Mouse (Mus musculus): ENCODE measurements around the gene Pcid2. TPM values are rescaled to one million over a fixed set of nuclear protein-coding genes. Genes with fewer than 3 reads are reported as not detected.

Gene Pcid2
- polyA plus RNA-seq, 1 experiment from 2014 or later: 36.1 TPM

GRCm38 (mm10) chr8:13073255-13073654, 32.0 kb downstream of the Pcid2 start:
- no peaks in the 10 kb centered on the region for H3K9me3 ChIP-seq (ENCODE audit: control insufficient read depth, low read depth, low read length)
- H3K4me3 ChIP-seq (ENCODE audit: low read depth, low read length): no peak overlapping the region
- ATAC-seq (ENCODE audit: insufficient number of reproducible peaks, insufficient read depth, low FRiP score, low read depth): peak; percentile 37; the same call in 1 of the 2 replicates
- H3K9ac ChIP-seq (replicated peaks; ENCODE audit: low read depth, low read length): no peak overlapping the region
- no peaks in the 10 kb centered on the region for H3K27me3 ChIP-seq (ENCODE audit: control insufficient read depth, insufficient read depth, low read length)
- no peak overlapping the region for H3K4me2 ChIP-seq (replicated peaks; ENCODE audit: low read depth, low read length)
- WGBS: 82% methylated on average over 11 of the region's 11 CpGs
- H3K36me3 ChIP-seq (ENCODE audit: control insufficient read depth, insufficient read depth, low read length): peaks cover 32% of the 10 kb centered on the region; the same call in 1 of the 2 replicates
- no peaks in the 10 kb centered on the region for H3K4me1 ChIP-seq (ENCODE audit: control insufficient read depth, insufficient read depth, low read length)
- no peak overlapping the region for H3K27ac ChIP-seq (ENCODE audit: low read length)

GRCm38 (mm10) chr8:13063112-13063511, 42.1 kb downstream of the Pcid2 start:
- Histone ChIP-seq H3K4me2 (replicated peaks; ENCODE audit: low read depth, low read length) (no peak overlapping the region), H3K9me3 (ENCODE audit: control insufficient read depth, low read depth, low read length) (no peaks in the 10 kb centered on the region), H3K27ac (ENCODE audit: low read length) (no peak overlapping the region), H3K36me3 (ENCODE audit: control insufficient read depth, insufficient read depth, low read length) (no peaks in the 10 kb centered on the region), H3K27me3 (ENCODE audit: control insufficient read depth, insufficient read depth, low read length) (no peaks in the 10 kb centered on the region), H3K4me3 (ENCODE audit: low read depth, low read length) (no peak overlapping the region), H3K9ac (replicated peaks; ENCODE audit: low read depth, low read length) (no peak overlapping the region), H3K4me1 (ENCODE audit: control insufficient read depth, insufficient read depth, low read length) (no peaks in the 10 kb centered on the region)
- WGBS: 65% methylated on average over 16 of the region's 16 CpGs
- ATAC-seq (ENCODE audit: insufficient number of reproducible peaks, insufficient read depth, low FRiP score, low read depth): no peak

DNA sequence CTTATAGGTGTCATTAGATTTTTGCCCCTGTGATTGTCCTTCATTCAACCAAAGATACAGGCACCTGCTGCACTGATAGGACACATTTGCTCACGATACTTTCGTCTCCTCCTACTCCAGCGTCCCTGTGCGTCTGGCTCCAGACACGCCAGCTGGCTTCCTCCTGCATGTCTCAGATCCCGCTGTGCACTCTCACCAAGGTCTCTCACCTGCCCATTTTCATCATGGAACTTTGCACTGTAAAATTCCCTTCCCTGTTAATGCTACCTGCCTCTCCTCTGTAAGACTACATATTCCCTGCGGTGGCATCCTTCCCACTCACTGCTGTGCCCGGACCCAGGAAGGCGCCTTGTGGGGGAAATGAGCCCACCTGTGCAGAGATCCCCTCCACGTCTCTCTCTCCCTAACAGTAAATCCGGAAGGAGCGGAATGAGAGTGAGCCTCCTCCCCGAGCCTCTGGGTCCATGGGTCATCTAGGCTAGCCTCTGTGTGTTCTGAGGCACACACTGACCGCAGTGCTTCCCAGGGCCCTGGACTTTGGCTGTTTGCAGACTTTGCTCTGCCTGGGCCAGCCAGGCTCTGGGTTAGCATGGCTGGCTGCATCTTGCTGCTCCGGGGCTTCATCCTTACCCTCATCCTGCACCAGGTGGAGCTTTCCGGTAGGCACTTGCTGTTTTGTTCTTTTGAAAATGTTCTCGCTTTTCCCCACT, 44.7 kb downstream of the Pcid2 start, which contains the start of gene Proz:
TSS of gene Proz (plus strand) at position 474 of the 710 bp plus-strand sequence.
- H3K9ac ChIP-seq (replicated peaks; ENCODE audit: low read depth, low read length): no peak within 1 kb of the TSS
- no peak within 1 kb of the TSS for H3K27ac ChIP-seq (ENCODE audit: low read length)
- no peaks in the 10 kb centered on the region for H3K27me3 ChIP-seq (ENCODE audit: control insufficient read depth, insufficient read depth, low read length)
- H3K36me3 ChIP-seq (ENCODE audit: control insufficient read depth, insufficient read depth, low read length): no peaks in the 10 kb centered on the region
- H3K9me3 ChIP-seq (ENCODE audit: control insufficient read depth, low read depth, low read length): no peaks in the 10 kb centered on the region
- ATAC-seq (ENCODE audit: insufficient number of reproducible peaks, insufficient read depth, low FRiP score, low read depth): no peak
- H3K4me1 ChIP-seq (ENCODE audit: control insufficient read depth, insufficient read depth, low read length): no peaks in the 10 kb centered on the region
- H3K4me3 ChIP-seq (ENCODE audit: low read depth, low read length): no peak within 1 kb of the TSS
- WGBS: 74% methylated on average over 17 of the region's 17 CpGs
- no peak within 1 kb of the TSS for H3K4me2 ChIP-seq (replicated peaks; ENCODE audit: low read depth, low read length)

GRCm38 (mm10) chr8:13057351-13057750, 47.9 kb downstream of the Pcid2 start:
- ATAC-seq (ENCODE audit: insufficient number of reproducible peaks, insufficient read depth, low FRiP score, low read depth): no peak
- no peak overlapping the region for H3K9ac ChIP-seq (replicated peaks; ENCODE audit: low read depth, low read length)
- H3K27me3 ChIP-seq (ENCODE audit: control insufficient read depth, insufficient read depth, low read length): no peaks in the 10 kb centered on the region
- no peak overlapping the region for H3K4me2 ChIP-seq (replicated peaks; ENCODE audit: low read depth, low read length)
- no peaks in the 10 kb centered on the region for H3K9me3 ChIP-seq (ENCODE audit: control insufficient read depth, low read depth, low read length)
- no peaks in the 10 kb centered on the region for H3K36me3 ChIP-seq (ENCODE audit: control insufficient read depth, insufficient read depth, low read length)
- no peak overlapping the region for H3K4me3 ChIP-seq (ENCODE audit: low read depth, low read length)
- WGBS: 72% methylated on average over 4 of the region's 4 CpGs
- H3K4me1 ChIP-seq (ENCODE audit: control insufficient read depth, insufficient read depth, low read length): no peaks in the 10 kb centered on the region
- no peak overlapping the region for H3K27ac ChIP-seq (ENCODE audit: low read length)

GRCm38 (mm10) chr8:13050550-13050949, 54.7 kb downstream of the Pcid2 start:
- Histone ChIP-seq H3K4me2 (replicated peaks; ENCODE audit: low read depth, low read length) (no peak overlapping the region), H3K4me1 (ENCODE audit: control insufficient read depth, insufficient read depth, low read length) (no peaks in the 10 kb centered on the region), H3K27ac (ENCODE audit: low read length) (no peak overlapping the region), H3K9ac (replicated peaks; ENCODE audit: low read depth, low read length) (no peak overlapping the region), H3K4me3 (ENCODE audit: low read depth, low read length) (no peak overlapping the region), H3K9me3 (ENCODE audit: control insufficient read depth, low read depth, low read length) (no peaks in the 10 kb centered on the region), H3K27me3 (ENCODE audit: control insufficient read depth, insufficient read depth, low read length) (no peaks in the 10 kb centered on the region), H3K36me3 (ENCODE audit: control insufficient read depth, insufficient read depth, low read length) (no peaks in the 10 kb centered on the region)
- 84% methylated on average over 10 of the region's 10 CpGs for WGBS
- ATAC-seq (ENCODE audit: insufficient number of reproducible peaks, insufficient read depth, low FRiP score, low read depth): no peak

DNA sequence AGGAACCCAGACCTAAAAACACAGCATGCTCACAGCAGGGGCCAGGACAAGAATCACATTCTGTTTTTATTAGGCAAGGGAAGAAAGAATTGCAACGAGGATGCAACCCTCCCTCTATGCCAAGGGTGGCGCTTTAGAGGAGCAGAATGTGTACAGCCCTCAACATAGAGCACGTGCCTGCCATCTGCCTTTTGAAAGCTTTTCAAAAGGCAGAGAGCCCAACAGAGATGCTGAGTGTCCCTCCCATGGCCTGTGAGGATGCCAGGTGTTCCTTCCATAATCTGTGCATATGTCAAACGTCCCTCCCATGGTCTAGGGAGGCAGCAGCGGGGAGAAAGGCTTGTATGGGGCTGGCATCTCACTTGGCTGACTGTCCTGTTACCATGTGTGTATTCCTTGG, 57.6 kb downstream of the Pcid2 start:
- H3K27me3 ChIP-seq (ENCODE audit: control insufficient read depth, insufficient read depth, low read length): no peaks in the 10 kb centered on the region
- no peak overlapping the region for H3K9ac ChIP-seq (replicated peaks; ENCODE audit: low read depth, low read length)
- no peak overlapping the region for H3K4me2 ChIP-seq (replicated peaks; ENCODE audit: low read depth, low read length)
- no peaks in the 10 kb centered on the region for H3K4me1 ChIP-seq (ENCODE audit: control insufficient read depth, insufficient read depth, low read length)
- no peak for ATAC-seq (ENCODE audit: insufficient number of reproducible peaks, insufficient read depth, low FRiP score, low read depth)
- H3K9me3 ChIP-seq (ENCODE audit: control insufficient read depth, low read depth, low read length): no peaks in the 10 kb centered on the region
- 63% methylated on average over 5 of the region's 5 CpGs for WGBS
- no peak overlapping the region for H3K4me3 ChIP-seq (ENCODE audit: low read depth, low read length)
- no peak overlapping the region for H3K27ac ChIP-seq (ENCODE audit: low read length)
- H3K36me3 ChIP-seq (ENCODE audit: control insufficient read depth, insufficient read depth, low read length): no peaks in the 10 kb centered on the region

- no peak overlapping the region for H3K4me2 ChIP-seq (replicated peaks; ENCODE audit: low read depth, low read length)
- no peak overlapping the region for H3K4me3 ChIP-seq (ENCODE audit: low read depth, low read length)
- H3K36me3 ChIP-seq (ENCODE audit: control insufficient read depth, insufficient read depth, low read length): no peaks in the 10 kb centered on the region
- no peaks in the 10 kb centered on the region for H3K9me3 ChIP-seq (ENCODE audit: control insufficient read depth, low read depth, low read length)
- H3K9ac ChIP-seq (replicated peaks; ENCODE audit: low read depth, low read length): no peak overlapping the region
- H3K4me1 ChIP-seq (ENCODE audit: control insufficient read depth, insufficient read depth, low read length): no peaks in the 10 kb centered on the region
- H3K27me3 ChIP-seq (ENCODE audit: control insufficient read depth, insufficient read depth, low read length): no peaks in the 10 kb centered on the region
- ATAC-seq (ENCODE audit: insufficient number of reproducible peaks, insufficient read depth, low FRiP score, low read depth): no peak
- H3K27ac ChIP-seq (ENCODE audit: low read length): no peak overlapping the region
- 83% methylated on average over 4 of the region's 4 CpGs for WGBS
Measured at GRCm38 (mm10) chr8:13041459-13041858, 63.8 kb downstream of the Pcid2 start.

GRCm38 (mm10) chr8:13039054-13039453, 66.2 kb downstream of the Pcid2 start:
- Histone ChIP-seq H3K4me3 (ENCODE audit: low read depth, low read length) (no peak overlapping the region), H3K27ac (ENCODE audit: low read length) (no peak overlapping the region), H3K4me2 (replicated peaks; ENCODE audit: low read depth, low read length) (no peak overlapping the region), H3K36me3 (ENCODE audit: control insufficient read depth, insufficient read depth, low read length) (no peaks in the 10 kb centered on the region), H3K9me3 (ENCODE audit: control insufficient read depth, low read depth, low read length) (no peaks in the 10 kb centered on the region), H3K4me1 (ENCODE audit: control insufficient read depth, insufficient read depth, low read length) (no peaks in the 10 kb centered on the region), H3K9ac (replicated peaks; ENCODE audit: low read depth, low read length) (no peak overlapping the region), H3K27me3 (ENCODE audit: control insufficient read depth, insufficient read depth, low read length) (no peaks in the 10 kb centered on the region)
- ATAC-seq (ENCODE audit: insufficient number of reproducible peaks, insufficient read depth, low FRiP score, low read depth): no peak
- 89% methylated on average over 6 of the region's 6 CpGs for WGBS

DNA sequence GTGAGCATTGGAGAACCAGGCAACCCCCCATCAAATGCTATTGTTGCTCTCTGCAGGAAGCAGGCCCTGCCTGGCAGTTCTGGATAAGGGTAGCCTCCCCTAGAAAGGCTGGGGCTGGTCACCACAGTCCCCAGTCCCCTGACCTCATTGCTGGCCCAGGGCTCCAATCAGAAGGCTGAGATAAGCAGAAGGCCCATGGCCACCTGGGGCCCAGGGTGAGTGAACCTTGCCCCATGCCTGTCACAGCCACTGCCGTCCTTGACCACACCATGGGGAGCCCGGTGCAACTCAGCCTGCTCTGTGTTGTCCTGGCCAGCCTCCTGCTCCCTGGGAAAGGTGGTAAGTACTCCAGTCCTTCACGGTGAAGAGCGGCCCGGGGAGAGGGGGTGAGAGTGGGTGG, 67.7 kb downstream of the Pcid2 start:
- Histone ChIP-seq H3K9me3 (ENCODE audit: control insufficient read depth, low read depth, low read length) (no peaks in the 10 kb centered on the region), H3K36me3 (ENCODE audit: control insufficient read depth, insufficient read depth, low read length) (no peaks in the 10 kb centered on the region), H3K4me2 (replicated peaks; ENCODE audit: low read depth, low read length) (no peak overlapping the region), H3K9ac (replicated peaks; ENCODE audit: low read depth, low read length) (no peak overlapping the region), H3K27ac (ENCODE audit: low read length) (no peak overlapping the region), H3K4me1 (ENCODE audit: control insufficient read depth, insufficient read depth, low read length) (no peaks in the 10 kb centered on the region), H3K4me3 (ENCODE audit: low read depth, low read length) (no peak overlapping the region), H3K27me3 (ENCODE audit: control insufficient read depth, insufficient read depth, low read length) (no peaks in the 10 kb centered on the region)
- no peak for ATAC-seq (ENCODE audit: insufficient number of reproducible peaks, insufficient read depth, low FRiP score, low read depth)
- WGBS: 39% methylated on average over 5 of the region's 5 CpGs
